Mouse (Mus musculus): ENCODE results near the gene Fgfr2.
A peak's percentile ranks its signal among the peaks of the same experiment; 100 is the strongest.

Fgfr2 gene

GRCm38 (mm10) chr7:130959868-130960267, 2163.3 kb downstream of the Fgfr2 start:
- no peak for DNase-seq (ENCODE audit: low read depth, low spot score)

- no peak for DNase-seq (ENCODE audit: low read depth, low spot score)
Observed at GRCm38 (mm10) chr7:130958551-130958950, 2164.6 kb downstream of the Fgfr2 start.

- DNase-seq (ENCODE audit: low read depth, low spot score), result no peak
Observed at GRCm38 (mm10) chr7:130954177-130954601, 2169.0 kb downstream of the Fgfr2 start.

GRCm38 (mm10) chr7:130953376-130953775, 2169.8 kb downstream of the Fgfr2 start:
- DNase-seq (ENCODE audit: low read depth, low spot score), result no peak

- no peak for DNase-seq (ENCODE audit: low read depth, low spot score)
Observed at GRCm38 (mm10) chr7:130951004-130951403, 2172.1 kb downstream of the Fgfr2 start.

GRCm38 (mm10) chr7:130950482-130950881, 2172.7 kb downstream of the Fgfr2 start:
- DNase-seq (ENCODE audit: low read depth, low spot score), result no peak

GRCm38 (mm10) chr7:130949331-130949751, 2173.8 kb downstream of the Fgfr2 start:
- no peak for DNase-seq (ENCODE audit: low read depth, low spot score)

GRCm38 (mm10) chr7:130948563-130949208, 2174.5 kb downstream of the Fgfr2 start:
- no peak for DNase-seq (ENCODE audit: low read depth, low spot score)

- no peak for DNase-seq (ENCODE audit: low read depth, low spot score)
Observed at GRCm38 (mm10) chr7:130946303-130946702, 2176.8 kb downstream of the Fgfr2 start.

- no peak for DNase-seq (ENCODE audit: low read depth, low spot score)
Observed at GRCm38 (mm10) chr7:130945730-130946129, 2177.4 kb downstream of the Fgfr2 start.

GRCm38 (mm10) chr7:130944766-130945475, 2178.2 kb downstream of the Fgfr2 start:
- no peak for DNase-seq (ENCODE audit: low read depth, low spot score)

- no peak for DNase-seq (ENCODE audit: low read depth, low spot score)
Observed at GRCm38 (mm10) chr7:130943280-130943895, 2179.8 kb downstream of the Fgfr2 start.

GRCm38 (mm10) chr7:130940733-130941132, 2182.4 kb downstream of the Fgfr2 start:
- no peak for DNase-seq (ENCODE audit: low read depth, low spot score)

- no peak for DNase-seq (ENCODE audit: low read depth, low spot score)
Observed at GRCm38 (mm10) chr7:130938896-130939295, 2184.3 kb downstream of the Fgfr2 start.

- peak; percentile 23 for DNase-seq (ENCODE audit: low read depth, low spot score)
Observed at GRCm38 (mm10) chr7:130938005-130938404, 2185.1 kb downstream of the Fgfr2 start.

GRCm38 (mm10) chr7:130937266-130937841, 2185.8 kb downstream of the Fgfr2 start:
- no peak for DNase-seq (ENCODE audit: low read depth, low spot score)

- DNase-seq (ENCODE audit: low read depth, low spot score), result no peak
Observed at GRCm38 (mm10) chr7:130936472-130936951, 2186.6 kb downstream of the Fgfr2 start.

- no peak for DNase-seq (ENCODE audit: low read depth, low spot score)
Observed at GRCm38 (mm10) chr7:130935793-130936471, 2187.2 kb downstream of the Fgfr2 start, which contains the start of gene Htra1. Htra1 (plus strand) TSS chr7:130936111.

- DNase-seq (ENCODE audit: low read depth, low spot score), result no peak
Observed at GRCm38 (mm10) chr7:130935421-130935792, 2187.7 kb downstream of the Fgfr2 start.

GRCm38 (mm10) chr7:130934654-130935053, 2188.5 kb downstream of the Fgfr2 start:
- DNase-seq (ENCODE audit: low read depth, low spot score), result no peak

GRCm38 (mm10) chr7:130932921-130933320, 2190.2 kb downstream of the Fgfr2 start:
- no peak for DNase-seq (ENCODE audit: low read depth, low spot score)

GRCm38 (mm10) chr7:130930401-130930800, 2192.7 kb downstream of the Fgfr2 start:
- DNase-seq (ENCODE audit: low read depth, low spot score), result peak; percentile 41
